Mouse (Mus musculus) thymus, postnatal 4 days (tissue): ENCODE measurements at regions not wholly inside any gene's neighbourhood (a gene's known extent, or its start where the extent isn't known, plus 50 kb on each side); places are given as distances from the start of the nearest gene placed in this dataset.

Experiments used
- DNase-seq: peaks from one replicate; pipeline ENCODE4 v3.0.0; 2021

DNA sequence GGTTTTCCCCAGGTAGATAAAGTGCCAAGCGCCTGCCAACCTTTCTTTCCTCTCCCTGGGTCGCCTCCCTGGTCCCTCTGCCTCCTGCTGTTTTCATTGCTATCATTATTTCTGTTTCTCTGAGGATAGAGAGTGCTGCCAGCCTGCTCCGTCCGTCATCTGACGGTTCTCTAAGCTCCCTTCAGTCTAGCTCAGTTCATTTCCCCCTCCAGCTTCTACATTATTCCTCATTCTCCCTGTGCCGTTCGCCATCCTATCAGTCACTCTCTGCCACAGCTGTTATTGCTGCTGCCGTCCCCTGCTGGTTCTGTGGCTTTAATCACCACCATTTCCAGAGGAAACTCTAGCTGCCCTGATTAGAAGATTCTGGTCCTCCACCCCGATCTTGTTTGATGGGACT lies 84.7 kb upstream of the Rfx3 start:
- no peak for DNase-seq

DNA sequence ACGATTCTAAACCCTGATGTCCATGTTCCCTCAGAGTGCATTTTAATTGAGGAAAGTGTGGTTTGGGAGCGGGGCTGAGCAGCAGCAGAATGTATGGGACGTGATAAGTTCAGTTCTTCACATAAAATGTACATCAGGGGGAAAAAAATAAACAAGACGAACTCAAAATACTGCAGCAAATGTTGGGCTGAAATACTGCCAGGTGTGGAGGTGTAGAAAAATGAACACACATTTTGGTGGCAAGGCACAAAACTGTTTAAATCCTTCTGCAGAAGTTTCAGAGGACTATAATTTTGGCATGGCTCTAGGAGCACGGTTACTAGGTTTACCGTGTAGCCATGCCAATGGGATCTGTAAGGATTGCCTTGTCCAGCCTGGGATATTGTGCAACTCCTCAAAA lies 81.3 kb upstream of the Rfx3 start:
- no peak for DNase-seq

DNA sequence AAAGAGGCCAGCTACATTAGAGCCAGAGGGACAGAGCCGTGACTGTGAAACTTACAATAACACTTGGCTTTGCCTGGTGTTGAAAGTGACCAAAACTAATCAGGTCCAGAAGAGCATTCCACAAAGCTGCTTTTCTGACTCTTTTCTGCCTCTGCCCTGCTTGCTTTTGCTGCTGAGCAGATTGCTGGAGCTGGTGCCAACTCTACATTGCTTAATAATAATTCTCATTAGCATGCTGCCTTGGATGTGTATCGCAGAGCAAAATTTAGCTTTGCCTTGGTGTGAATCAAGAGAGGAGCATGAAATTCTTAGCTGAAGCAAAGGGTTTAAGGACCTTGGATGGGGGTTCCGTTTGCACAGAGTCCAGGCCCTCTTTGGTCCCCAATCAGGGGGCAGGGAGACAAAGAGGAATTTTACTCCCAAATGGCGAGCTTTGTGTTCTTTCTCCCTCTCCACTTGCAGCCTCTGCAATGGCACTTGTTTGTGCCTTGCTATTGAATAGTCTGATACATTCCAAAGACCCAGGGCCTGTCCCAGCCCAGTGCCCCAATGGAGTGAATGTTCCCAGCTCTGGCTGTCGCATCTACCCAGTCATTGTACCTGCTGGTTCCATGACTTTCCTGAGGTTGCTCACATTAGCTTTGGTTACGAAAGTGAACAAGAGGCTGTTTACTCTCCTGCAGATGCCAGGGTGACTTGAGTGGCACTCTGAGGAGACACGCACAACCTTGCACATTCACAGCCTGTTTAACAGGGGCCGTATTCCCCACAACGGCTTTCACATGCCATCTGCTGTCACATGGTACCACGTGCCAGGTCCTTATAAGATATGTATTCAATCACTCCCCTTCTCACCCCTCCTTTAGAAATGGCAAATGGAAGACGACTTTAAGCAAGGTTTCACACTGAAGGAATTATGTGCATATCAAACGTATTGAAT lies 76.9 kb upstream of the Rfx3 start:
- DNase-seq = no peak

DNA sequence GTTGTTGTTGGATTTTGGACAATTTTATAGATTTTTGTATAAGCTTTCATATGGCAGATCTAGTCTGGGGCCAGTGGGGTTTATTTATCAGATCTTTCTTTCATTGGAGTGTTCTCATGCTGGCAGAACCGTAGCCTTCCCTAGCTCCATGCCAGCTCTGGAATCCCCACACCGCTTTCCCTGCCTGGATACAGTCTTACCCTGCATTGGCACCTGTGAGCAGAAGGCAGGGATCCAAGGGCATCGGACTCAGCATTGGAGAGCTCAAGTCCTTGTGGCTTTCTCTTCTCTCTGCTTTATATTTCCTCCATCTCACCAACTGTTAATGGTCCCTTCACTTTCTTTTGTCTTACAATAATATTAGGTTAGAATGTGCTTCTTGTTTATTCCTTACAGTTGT lies 59.4 kb upstream of the Rfx3 start:
- no peak for DNase-seq
